Mouse (Mus musculus): Measurements from ENCODE around the gene Ccsap. TPM values are rescaled to one million over a fixed set of nuclear protein-coding genes. Genes with fewer than 3 reads are reported as not detected.

Gene Ccsap
- total RNA-seq, 2 experiments from 2014 or later: 1.3 to 1.6 TPM

Other genes with a start within 250 kb of the Ccsap start
- 1 to 10 TPM; 6.6 to 8.3 TPM for gene Rhou, start 206.3 kb downstream of the Ccsap start, total RNA-seq (2021)
- gene Rab4a, start 54.2 kb downstream of the Ccsap start, total RNA-seq (2021): 1 to 10 TPM; 7.3 to 7.9 TPM
- 100 to 1,000 TPM; 656 to 855 TPM for gene Acta1, start 34.5 kb upstream of the Ccsap start, total RNA-seq (2021)
- gene Nup133, start 89.1 kb upstream of the Ccsap start, total RNA-seq (2021): 10 to 100 TPM; 11.2 TPM
- gene Abcb10, start 122.9 kb upstream of the Ccsap start, total RNA-seq (2021): 10 to 100 TPM; 43.2 to 52.8 TPM
- 10 to 100 TPM; 13.8 to 14.0 TPM for gene Taf5l, start 161.2 kb upstream of the Ccsap start, total RNA-seq (2021)
- 1 to 10 TPM; 6.3 TPM for gene Urb2, start 161.3 kb upstream of the Ccsap start, total RNA-seq (2021)